ENCODE assay signal across 30 mouse cellular contexts in genomic region chr11:64230071-64230470, GRCm38 (mm10).
A peak's percentile ranks its signal among the peaks of the same experiment; 100 is the strongest.
DNase-seq lines count a peak whose midpoint lies in the region; ATAC-seq and TF ChIP-seq lines count a peak whose summit lies in the region.
"Had no signal": no experiment of that assay in that cellular context is flagged by ENCODE, and none has a peak within 500 bp of the region (broad histone marks: within the 10 kb centered on the region; RNA-seq: fewer than 3 reads in every experiment).

No protein-coding gene starts in this region.

- CTCF ChIA-PET in Patski (lab: Charles Lee): no interaction called here

- ATAC-seq in intestine, postnatal 0 days: no peak
- ATAC-seq in intestine, embryonic 16.5 days: no peak
- no peak for ATAC-seq in lung, embryonic 14.5 days (ENCODE audit: insufficient read depth)
- no peak for ATAC-seq in Patski
- ATAC-seq: forebrain, postnatal 0 days; intestine, embryonic 15.5 days; midbrain, embryonic 15.5 days had no signal

- peak; percentile 29; the same call in 1 of the 2 replicates for TF ChIP-seq CTCF in intestine, postnatal 0 days (IDR thresholded peaks at IDR 0.05; ENCODE audit: low read depth)
- peak; percentile 28 for TF ChIP-seq CTCF in lung, embryonic 14.5 days (IDR thresholded peaks at IDR 0.05; ENCODE audit: low read depth)
- TF ChIP-seq CTCF in Patski (IDR thresholded peaks at IDR 0.05): peak; percentile 24

- POLR2A ChIA-PET in Patski (lab: Charles Lee): no interaction called here

- no peak for DNase-seq in lung, embryonic 14.5 days
- no peak for DNase-seq in lung, postnatal 4 days
- no peak for DNase-seq in Patski (ENCODE audit: low read depth, low spot score)
- peak; percentile 20 for DNase-seq in naive thymus-derived CD4-positive, alpha-beta T cell, adult 2 months (ENCODE audit: low read depth)
- DNase-seq in urinary bladder, postnatal 14 days (ENCODE audit: low spot score): no peak
- DNase-seq: adrenal gland, postnatal 14 days; B cell, adult 2 months; cerebellum, adult 18-20 months; cerebellum, postnatal 10 days; forebrain, postnatal 0 days; gastrocnemius, postnatal 14 days; kidney, adult 9 months; kidney, postnatal 25 days; lung, postnatal 36 days; right cerebral cortex, adult 18-20 months; spleen, adult 18-20 months; thymus, adult 18-20 months; thymus, postnatal 36 days had no signal

- H3K4me3 ChIP-seq in intestine, postnatal 0 days (ENCODE audit: low read depth, low read length): no peak overlapping the region
- no peak overlapping the region for H3K4me3 ChIP-seq in intestine, embryonic 16.5 days (ENCODE audit: low read length)
- no peak overlapping the region for H3K4me3 ChIP-seq in lung, embryonic 14.5 days (ENCODE audit: low read depth, low read length)
- H3K4me3 ChIP-seq: forebrain, embryonic 12.5 days; hindbrain, embryonic 15.5 days; intestine, embryonic 15.5 days; limb, embryonic 10.5 days; limb, embryonic 15.5 days; liver, embryonic 15.5 days; megakaryocyte, embryonic 14.5 days; midbrain, embryonic 15.5 days; neural tube, embryonic 12.5 days had no signal

- no peaks in the 10 kb centered on the region for H3K4me1 ChIP-seq in intestine, postnatal 0 days (replicated peaks; ENCODE audit: control insufficient read depth, insufficient read depth, low read length)
- H3K4me1 ChIP-seq in intestine, embryonic 16.5 days (ENCODE audit: control insufficient read depth, insufficient read depth, low read length): no peaks in the 10 kb centered on the region
- no peaks in the 10 kb centered on the region for H3K4me1 ChIP-seq in lung, embryonic 14.5 days (ENCODE audit: insufficient read depth)
- H3K4me1 ChIP-seq: forebrain, embryonic 12.5 days; hindbrain, embryonic 15.5 days; intestine, embryonic 15.5 days; limb, embryonic 15.5 days; liver, embryonic 15.5 days; megakaryocyte, embryonic 14.5 days; midbrain, embryonic 15.5 days; neural tube, embryonic 12.5 days had no signal

- H3K27ac ChIP-seq in intestine, postnatal 0 days (ENCODE audit: low read depth, low read length): no peak overlapping the region
- H3K27ac ChIP-seq in intestine, embryonic 16.5 days (ENCODE audit: low read length): no peak overlapping the region
- no peak overlapping the region for H3K27ac ChIP-seq in lung, embryonic 14.5 days (ENCODE audit: low read depth)
- H3K27ac ChIP-seq: forebrain, embryonic 12.5 days; hindbrain, embryonic 15.5 days; intestine, embryonic 15.5 days; limb, embryonic 10.5 days; limb, embryonic 15.5 days; liver, embryonic 15.5 days; midbrain, embryonic 15.5 days; neural tube, embryonic 12.5 days had no signal

- WGBS in intestine, postnatal 0 days: 77% methylated on average over 4 of the region's 4 CpGs
- 68% methylated on average over 4 of the region's 4 CpGs for WGBS in intestine, embryonic 16.5 days
- WGBS in lung, embryonic 14.5 days: 62% methylated on average over 4 of the region's 4 CpGs

- no peak overlapping the region for H3K4me2 ChIP-seq in intestine, postnatal 0 days (replicated peaks; ENCODE audit: low read depth)
- no peak overlapping the region for H3K4me2 ChIP-seq in intestine, embryonic 16.5 days (ENCODE audit: low read depth, low read length)
- no peak overlapping the region for H3K4me2 ChIP-seq in lung, embryonic 14.5 days
- H3K4me2 ChIP-seq: forebrain, embryonic 12.5 days; heart, embryonic 11.5 days; hindbrain, embryonic 15.5 days; intestine, embryonic 15.5 days; limb, embryonic 15.5 days; liver, embryonic 15.5 days; midbrain, embryonic 15.5 days; neural tube, embryonic 12.5 days had no signal

- in situ Hi-C loops in Patski (cut with MboI; ENCODE audit: low pct_unique_long_range_greater_than_20kb): no loop called here

- no peak overlapping the region for H3K9ac ChIP-seq in intestine, postnatal 0 days (ENCODE audit: low read depth, low read length)
- H3K9ac ChIP-seq in intestine, embryonic 16.5 days (ENCODE audit: low read depth, low read length): no peak overlapping the region
- no peak overlapping the region for H3K9ac ChIP-seq in lung, embryonic 14.5 days
- H3K9ac ChIP-seq: forebrain, embryonic 12.5 days; forebrain, postnatal 0 days; hindbrain, embryonic 15.5 days; intestine, embryonic 15.5 days; limb, embryonic 15.5 days; liver, embryonic 15.5 days; midbrain, embryonic 15.5 days; neural tube, embryonic 12.5 days had no signal

- no peaks in the 10 kb centered on the region for H3K36me3 ChIP-seq in intestine, postnatal 0 days (ENCODE audit: control insufficient read depth, insufficient read depth)
- H3K36me3 ChIP-seq in intestine, embryonic 16.5 days (ENCODE audit: control insufficient read depth, insufficient read depth, low read length): no peaks in the 10 kb centered on the region
- no peaks in the 10 kb centered on the region for H3K36me3 ChIP-seq in lung, embryonic 14.5 days (ENCODE audit: insufficient read depth)
- H3K36me3 ChIP-seq: forebrain, embryonic 12.5 days; hindbrain, embryonic 15.5 days; intestine, embryonic 15.5 days; limb, embryonic 10.5 days; limb, embryonic 15.5 days; liver, embryonic 15.5 days; midbrain, embryonic 15.5 days; neural tube, embryonic 12.5 days had no signal

- no peaks in the 10 kb centered on the region for H3K9me3 ChIP-seq in intestine, postnatal 0 days (ENCODE audit: control insufficient read depth)
- no peaks in the 10 kb centered on the region for H3K9me3 ChIP-seq in intestine, embryonic 16.5 days (ENCODE audit: control insufficient read depth, low read length)
- no peaks in the 10 kb centered on the region for H3K9me3 ChIP-seq in lung, embryonic 14.5 days (ENCODE audit: low read depth, low read length)
- H3K9me3 ChIP-seq: forebrain, embryonic 12.5 days; hindbrain, embryonic 15.5 days; intestine, embryonic 15.5 days; limb, embryonic 10.5 days; limb, embryonic 15.5 days; liver, embryonic 15.5 days; megakaryocyte, embryonic 14.5 days; midbrain, embryonic 15.5 days; neural tube, embryonic 12.5 days had no signal

- H3K27me3 ChIP-seq in intestine, postnatal 0 days (replicated peaks; ENCODE audit: control insufficient read depth, insufficient read depth, low read length): no peaks in the 10 kb centered on the region
- no peaks in the 10 kb centered on the region for H3K27me3 ChIP-seq in intestine, embryonic 16.5 days (replicated peaks; ENCODE audit: control insufficient read depth, insufficient read depth, low read length)
- no peaks in the 10 kb centered on the region for H3K27me3 ChIP-seq in lung, embryonic 14.5 days (ENCODE audit: insufficient read depth, low read length)
- H3K27me3 ChIP-seq in Patski: peaks cover 4% of the 10 kb centered on the region
- H3K27me3 ChIP-seq: forebrain, embryonic 12.5 days; hindbrain, embryonic 15.5 days; intestine, embryonic 15.5 days; limb, embryonic 15.5 days; liver, embryonic 15.5 days; megakaryocyte, embryonic 14.5 days; midbrain, embryonic 15.5 days; neural tube, embryonic 12.5 days had no signal
